Mouse (Mus musculus) erythroblast, adult 5-6 weeks (primary cell): ENCODE measurements around the gene Grip2. TPM values are rescaled to one million over a fixed set of nuclear protein-coding genes. Genes with fewer than 3 reads are reported as not detected.
A peak's percentile ranks its signal among the peaks of the same experiment; 100 is the strongest.

Experiments
- ATAC-seq: replicated peaks from 2 replicates; pipeline ENCODE4 v1.8.0; 2016; ENCODE audit warnings: moderate number of reproducible peaks, mild to moderate bottlenecking, moderate TSS enrichment, inconsistent platforms; ENCODE audit not compliant: poor library complexity, low FRiP score, severe bottlenecking
- total RNA-seq, 2 experiments: library from RNA; stranded (forward) in 1 of 2; stranded (reverse) in 1 of 2; fragments of 150-400 nt in 1 of 2; fragments of 200-764, 138-1000 nt in 1 of 2; gene quantifications; 2 replicates each; pipeline versions ENCODE4 v1.2.3 to v1.2.4; 2015 to 2017; ENCODE audit warnings: low replicate concordance in 2 of 2

Grip2 gene
- total RNA-seq, 2 experiments from 2014 or later, result not detected

- ATAC-seq, result no peak
Observed at GRCm38 (mm10) chr6:91798496-91798895, 28.6 kb downstream of the Grip2 start.

DNA sequence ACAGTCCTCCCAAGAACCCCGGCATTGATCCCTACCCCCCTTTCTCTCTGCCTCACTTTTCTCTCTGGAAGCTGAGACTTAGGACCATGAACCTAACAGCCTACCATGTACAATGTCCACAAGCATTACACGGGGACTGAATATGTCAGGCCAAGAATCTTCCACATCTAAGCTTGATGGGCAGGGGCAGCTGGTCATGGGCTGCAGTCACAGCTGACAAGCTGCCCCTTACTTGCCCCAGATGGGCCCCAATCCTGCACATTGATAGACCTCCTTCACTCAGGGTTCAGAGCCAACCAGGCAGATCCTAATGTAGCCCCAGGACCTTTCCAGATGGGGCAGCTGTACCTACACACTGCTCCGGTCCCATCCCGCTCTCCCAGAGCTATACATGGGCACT, 30.3 kb downstream of the Grip2 start:
- no peak for ATAC-seq

- ATAC-seq, result no peak
Observed at GRCm38 (mm10) chr6:91796064-91796463, 31.0 kb downstream of the Grip2 start.

DNA sequence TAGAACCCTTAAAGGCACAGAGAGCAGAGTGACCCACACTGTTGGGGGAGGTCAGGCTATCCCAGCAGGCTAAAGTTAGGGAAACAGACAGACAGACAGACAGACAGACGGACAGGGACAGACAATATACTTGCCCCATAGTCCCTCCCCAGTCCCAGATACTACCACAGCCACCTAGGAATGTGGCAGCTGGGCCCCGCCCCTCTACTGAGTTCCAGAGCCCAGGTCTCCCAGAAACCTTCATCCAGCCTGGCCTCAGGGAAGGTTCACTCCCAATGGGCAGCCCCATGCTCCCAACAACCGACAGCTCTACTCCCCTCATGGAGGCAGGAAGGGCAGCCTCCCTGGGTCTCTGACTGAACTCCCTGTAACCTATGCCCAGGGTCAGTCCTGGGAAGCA, 31.4 kb downstream of the Grip2 start:
- no peak for ATAC-seq

GRCm38 (mm10) chr6:91788311-91788798, 38.7 kb downstream of the Grip2 start:
- no peak for ATAC-seq

GRCm38 (mm10) chr6:91785018-91785417, 42.0 kb downstream of the Grip2 start:
- ATAC-seq, result no peak

- ATAC-seq, result no peak
Observed at GRCm38 (mm10) chr6:91779206-91779605, 47.8 kb downstream of the Grip2 start.

GRCm38 (mm10) chr6:91776543-91776942, 50.5 kb downstream of the Grip2 start:
- peak; percentile 57; the same call in 1 of the 2 replicates for ATAC-seq

DNA sequence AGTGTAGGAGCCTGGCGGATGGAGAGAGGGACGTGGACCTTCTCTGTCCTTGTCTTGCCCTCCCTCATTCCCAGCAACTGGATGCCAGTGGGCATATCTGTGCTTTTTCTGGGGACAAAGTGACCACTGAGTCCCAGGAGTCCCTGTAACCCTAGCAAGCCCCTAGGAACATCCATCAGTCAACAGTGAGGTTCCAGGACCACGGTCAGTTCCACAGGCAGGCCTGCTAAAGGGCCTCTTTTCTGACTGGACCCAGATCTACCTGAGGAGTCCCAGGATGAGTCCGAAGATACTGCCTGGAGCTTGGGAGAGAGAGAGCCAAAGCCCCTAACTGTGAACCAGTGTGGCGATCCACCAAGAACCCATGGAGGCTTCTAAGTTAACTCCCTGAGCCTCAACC, 53.1 kb downstream of the Grip2 start:
- no peak for ATAC-seq

DNA sequence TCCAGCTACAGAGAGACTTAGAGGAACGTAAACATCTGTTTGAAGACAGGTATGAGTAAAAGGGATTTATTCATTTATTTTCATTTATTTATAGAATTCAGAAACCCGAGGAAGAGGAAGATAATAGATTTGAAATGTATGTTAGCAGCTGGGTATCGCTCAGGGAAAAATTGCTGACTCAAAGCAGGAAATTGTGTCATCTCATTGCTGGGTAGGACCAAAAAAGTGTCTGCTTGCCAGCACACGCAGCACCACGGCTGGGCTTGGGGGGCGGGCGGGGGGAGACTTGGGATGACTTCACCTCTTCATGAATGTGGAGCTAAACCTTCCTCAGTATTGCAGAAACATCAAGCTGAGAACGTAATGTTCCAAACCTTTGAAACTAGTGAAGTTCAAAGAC, 59.5 kb downstream of the Grip2 start:
- ATAC-seq, result no peak

GRCm38 (mm10) chr6:91762051-91762742, 64.9 kb downstream of the Grip2 start:
- ATAC-seq, result no peak

DNA sequence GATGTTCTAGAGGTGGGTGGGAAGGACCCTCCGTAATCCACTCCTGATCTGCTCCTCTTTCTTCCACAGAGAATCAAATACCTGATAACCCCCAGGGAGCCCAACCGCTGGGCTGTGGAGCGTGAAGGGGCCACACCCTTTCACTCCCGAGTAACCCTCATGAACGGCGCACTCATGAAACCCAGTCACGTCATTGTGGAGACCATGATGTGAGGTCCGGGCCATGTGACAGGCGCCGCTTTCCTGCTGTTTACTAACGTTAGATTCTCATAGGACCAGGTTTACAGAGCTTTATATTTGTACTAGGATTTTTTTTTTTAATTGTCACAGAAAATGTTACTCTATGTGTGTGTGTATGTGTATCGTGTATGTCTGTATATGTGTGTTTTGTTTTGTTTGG, 72.2 kb downstream of the Grip2 start:
- ATAC-seq, result no peak

GRCm38 (mm10) chr6:91754098-91754497, 73.0 kb downstream of the Grip2 start:
- ATAC-seq, result no peak

DNA sequence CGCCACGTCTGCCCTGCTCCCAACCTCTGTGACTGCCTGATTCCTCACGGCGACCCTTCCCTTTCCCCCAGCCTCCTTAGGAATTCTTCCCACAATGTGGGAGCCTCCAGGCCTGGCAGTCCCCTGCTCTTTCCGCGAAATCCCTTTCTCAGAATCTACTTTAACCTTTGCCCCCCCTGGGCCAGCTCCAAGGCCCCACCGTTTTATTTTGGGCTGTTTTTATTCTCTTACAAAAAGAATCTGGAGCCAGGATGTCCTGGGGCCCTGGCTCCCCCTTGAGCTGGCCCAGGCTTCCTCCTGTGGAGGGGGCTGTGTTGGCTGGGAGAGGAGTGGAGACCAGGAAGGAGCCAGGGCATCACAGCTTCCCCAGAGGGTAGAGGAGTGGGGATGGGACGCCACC, 74.2 kb downstream of the Grip2 start:
- no peak for ATAC-seq

- no peak for ATAC-seq
Observed at GRCm38 (mm10) chr6:91750976-91751375, 76.1 kb downstream of the Grip2 start.

- ATAC-seq, result no peak
Observed at GRCm38 (mm10) chr6:91746776-91747175, 80.3 kb downstream of the Grip2 start.

DNA sequence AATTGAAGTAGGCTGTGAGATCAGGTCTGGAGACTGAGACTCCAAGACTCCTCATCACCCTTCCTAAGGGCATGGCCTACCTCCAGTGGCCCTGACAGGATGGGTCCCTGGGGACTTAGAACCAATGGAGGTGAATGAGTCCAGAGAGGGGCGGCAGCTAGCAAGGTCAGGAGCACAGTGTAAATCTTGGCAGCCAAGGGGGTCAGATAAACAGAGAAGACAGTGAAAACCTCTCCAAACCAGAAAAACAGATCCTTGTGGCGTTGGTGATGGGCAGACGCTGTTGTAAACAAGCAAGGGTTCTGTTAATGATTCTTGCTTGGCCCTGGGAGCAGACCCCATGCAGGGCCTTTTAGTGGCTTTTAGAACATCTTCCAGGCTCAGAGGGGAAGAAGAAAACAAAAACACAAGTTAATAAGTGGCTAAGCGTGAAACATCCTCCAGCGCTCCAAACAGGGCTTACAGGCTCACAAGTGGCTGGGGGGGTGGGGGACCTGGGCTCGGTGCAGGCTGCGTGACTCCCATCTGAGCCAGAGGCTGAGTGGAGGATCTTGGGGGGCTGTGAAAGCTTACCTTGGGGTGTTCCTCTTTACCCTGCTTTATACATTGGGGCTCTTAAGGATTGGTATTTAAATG, 81.0 kb downstream of the Grip2 start:
- ATAC-seq, result no peak

DNA sequence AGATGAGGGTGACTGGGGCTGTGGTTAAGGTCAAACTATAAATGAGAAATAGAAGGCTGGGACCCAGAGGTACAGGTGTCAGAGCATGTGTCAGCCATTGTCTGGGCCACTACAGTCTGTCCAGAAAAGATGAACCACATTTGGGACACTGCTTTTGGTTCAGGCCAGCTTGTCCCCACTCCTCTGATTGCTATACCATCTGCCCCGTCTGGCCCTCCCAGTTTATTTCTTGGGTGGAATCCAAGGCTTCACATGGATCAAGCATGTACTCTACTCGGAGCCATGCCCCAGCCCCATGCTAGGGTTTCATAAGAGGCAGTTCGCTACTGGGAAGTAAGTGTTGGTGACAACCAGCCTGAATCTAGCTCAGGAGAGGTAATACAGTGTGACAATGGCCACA, 81.8 kb downstream of the Grip2 start:
- ATAC-seq, result no peak

- ATAC-seq, result no peak
Observed at GRCm38 (mm10) chr6:91743886-91744285, 83.2 kb downstream of the Grip2 start.

DNA sequence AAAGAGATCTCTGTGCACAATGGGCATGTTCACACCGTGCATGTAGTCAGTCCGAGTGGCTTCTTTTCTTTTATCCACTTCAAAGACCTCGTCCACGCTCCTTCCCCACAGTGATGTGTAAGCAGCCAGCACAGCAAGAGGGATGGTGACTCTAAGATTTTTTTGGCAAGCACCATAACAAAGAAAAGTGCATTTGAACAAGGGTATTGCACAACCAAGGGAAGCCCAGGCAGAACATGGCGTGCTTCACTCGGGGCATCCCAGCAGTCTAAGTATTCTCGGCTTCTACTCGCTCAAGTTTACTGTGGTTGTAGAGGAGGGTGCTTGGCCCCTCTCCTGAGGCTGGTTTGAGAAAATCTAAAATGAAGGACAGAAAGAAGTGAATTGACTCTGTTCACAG, 84.1 kb downstream of the Grip2 start:
- ATAC-seq, result no peak

- ATAC-seq, result no peak
Observed at GRCm38 (mm10) chr6:91742466-91742865, 84.6 kb downstream of the Grip2 start.

- peak; percentile 68 for ATAC-seq
Observed at GRCm38 (mm10) chr6:91741046-91741445, 86.0 kb downstream of the Grip2 start.
